Mouse (Mus musculus) heart, adult 2 months (tissue): Measurements from ENCODE around the gene Marc1. TPM values are rescaled to one million over a fixed set of nuclear protein-coding genes. Genes with fewer than 3 reads are reported as not detected.

ENCODE experiments used
- DNase-seq, 2 experiments: peaks; one replicate each; pipeline ENCODE4 v3.0.0; 2021
- H3K27ac ChIP-seq: fragments of 200-600 bp; 2 replicates; pipeline ENCODE4 v1.8.1; 2022
- H3K27me3 ChIP-seq: fragments of 200-500 bp; 2 replicates; pipeline ENCODE4 v1.6.1; 2012; ENCODE audit warnings: mild to moderate bottlenecking, low read length, inconsistent platforms, mixed read lengths; ENCODE audit not compliant: control insufficient read depth, insufficient read depth
- H3K36me3 ChIP-seq: fragments of 200-500 bp; 2 replicates; pipeline ENCODE4 v1.6.1; 2012; ENCODE audit warnings: low read length, inconsistent platforms; ENCODE audit not compliant: control insufficient read depth, insufficient read depth
- H3K4me1 ChIP-seq: fragments of 200-500 bp; 2 replicates; pipeline ENCODE4 v1.6.1; 2011; ENCODE audit warnings: low read length; ENCODE audit not compliant: control insufficient read depth, insufficient read depth
- H3K4me3 ChIP-seq: fragments of 200-600 bp; 2 replicates; pipeline ENCODE4 v1.8.1; 2022
- H3K79me2 ChIP-seq: fragments of 200-500 bp; replicated peaks from 2 replicates; pipeline ENCODE4 v1.6.1; 2012; ENCODE audit warnings: mild to moderate bottlenecking, inconsistent platforms, low read length, moderate library complexity, mixed read lengths; ENCODE audit not compliant: control insufficient read depth, insufficient read depth
- H3K9ac ChIP-seq: fragments of 200-500 bp; 2 replicates; pipeline ENCODE4 v1.6.1; 2012; ENCODE audit warnings: low read depth, mild to moderate bottlenecking, control low read depth, inconsistent platforms, low read length, mixed read lengths
- CTCF ChIP-seq: fragments of 200-600 bp; IDR thresholded peaks from 2 replicates; pipeline ENCODE4 v1.8.1; 2022; ENCODE audit warnings: antibody characterized with exemption, mild to moderate bottlenecking, moderate library complexity
- EP300 ChIP-seq: fragments of 200-500 bp; IDR thresholded peaks from 2 replicates; pipeline ENCODE4 v1.6.1; 2011; ENCODE audit warnings: low read depth, low read length, control low read depth; ENCODE audit not compliant: insufficient read depth
- POLR2A ChIP-seq: fragments of 200-500 bp; IDR thresholded peaks from 2 replicates; pipeline ENCODE4 v1.6.1; 2011; ENCODE audit warnings: mild to moderate bottlenecking, low read depth, low read length, control low read depth; ENCODE audit not compliant: insufficient read depth
- WGBS: fragments of 180-500 bp; shearing (Covaris S2); methylation state at CpG from one replicate; pipeline ENCODE4 v1.1.7; 2018; 5-methylcytosine and 5-hydroxymethylcytosine counted together
- intact Hi-C: fragments of 180-260 bp; cut with DNase I; formaldehyde crosslinking; loops from one replicate; pipeline ENCODE4 v1.15.1; 2025
- polyA plus RNA-seq: library from polyadenylated mRNA; depleted of rRNA; stranded (reverse); fragments of >200 nt; gene quantifications from 2 replicates; pipeline ENCODE4 v1.2.3, GENCODE M21; 2012
- total RNA-seq, 2 experiments: library from RNA; stranded (reverse); gene quantifications; 2 replicates each; pipeline ENCODE4 v1.2.3; 2021

The Marc1 gene
- total and polyA plus RNA-seq, 3 experiments, result 0.20 TPM; not detected in 2

DNA sequence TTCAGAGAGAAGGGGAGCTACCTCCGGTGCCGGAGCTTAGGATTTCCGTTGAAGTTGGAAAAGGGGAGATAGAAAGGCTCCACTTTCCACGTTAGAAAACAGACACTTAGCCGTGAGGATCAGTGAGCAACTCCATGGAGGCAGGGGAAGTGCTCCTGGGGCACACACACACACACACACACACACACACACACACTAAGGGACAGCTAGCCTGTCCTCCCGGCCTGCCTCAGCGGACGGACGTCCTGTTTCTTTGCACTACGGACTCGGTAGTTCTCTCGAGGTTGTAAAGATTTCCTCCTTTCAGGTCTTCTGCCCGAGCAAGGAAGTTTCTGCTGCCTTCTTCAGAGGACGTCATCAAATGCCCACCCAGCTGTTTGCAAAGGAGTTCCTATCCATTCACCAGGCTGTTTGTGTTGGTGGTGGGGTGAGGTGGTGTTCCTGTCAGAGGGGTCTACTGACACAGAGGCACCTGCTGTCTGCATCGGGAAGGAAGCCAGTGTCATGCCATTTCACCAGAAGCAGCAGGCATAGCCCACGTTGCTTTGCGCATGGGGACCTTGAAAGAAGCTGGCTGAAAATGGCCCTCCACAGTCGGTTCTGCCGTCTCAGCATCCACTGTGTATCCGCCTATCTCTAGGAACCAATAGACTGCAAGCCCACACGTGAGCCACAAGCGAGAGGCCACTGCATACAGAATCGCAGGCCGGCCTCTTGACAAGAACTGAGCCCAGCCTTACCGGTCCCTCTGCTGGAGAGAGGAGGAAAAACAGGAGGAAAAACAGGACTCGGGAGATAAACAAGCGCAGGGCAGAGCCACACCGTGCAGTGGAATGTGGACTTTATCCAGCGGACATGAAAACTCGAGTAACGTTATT is 40.9 kb upstream of the Marc1 start:
- peak; percentile 75 to 88 for DNase-seq
- H3K79me2 ChIP-seq, result no peaks in the 10 kb centered on the region
- TF ChIP-seq POLR2A (0 out of 2 replicates have a peak, but pooled peaks have one; percentile 2), CTCF (peak; percentile 88), EP300 (peak; percentile 88; the same call in 1 of the 2 replicates)
- intact Hi-C loops, result loop anchor here (2.0 kb wide), 1 partner anchor 27 kb away; no protein-coding TSS in a partner anchor
- H3K36me3 ChIP-seq, result no peaks in the 10 kb centered on the region
- peak overlapping the region; percentile 34 for H3K4me3 ChIP-seq
- H3K27ac ChIP-seq, result peak overlapping the region; percentile 89
- peak overlapping the region; percentile 24; the same call in 1 of the 2 replicates for H3K9ac ChIP-seq
- 11% methylated on average over 31 of the region's 31 CpGs for WGBS
- H3K4me1 ChIP-seq, result peaks cover 14% of the 10 kb centered on the region
- H3K27me3 ChIP-seq, result no peaks in the 10 kb centered on the region

DNA sequence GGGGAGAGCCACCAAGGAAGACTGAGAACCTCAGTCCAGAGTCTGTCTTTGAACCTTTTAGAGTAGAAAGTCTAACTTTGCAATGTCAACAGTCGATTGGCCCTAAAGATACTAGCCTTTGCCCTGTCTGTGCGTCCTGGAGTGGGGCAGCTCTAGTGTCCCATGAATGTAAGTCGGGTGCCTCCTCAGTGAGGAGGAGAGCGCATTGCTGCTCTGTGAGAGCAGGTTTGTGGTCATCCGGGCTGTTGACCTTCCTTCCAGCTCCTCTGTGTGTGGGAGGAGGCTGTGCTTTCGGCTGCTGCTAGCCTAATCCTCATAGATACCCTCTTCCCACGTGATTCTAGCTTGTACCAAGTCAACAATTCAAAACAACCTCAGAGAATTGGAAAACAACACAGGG is 40.1 kb upstream of the Marc1 start:
- TF ChIP-seq POLR2A (no peak), CTCF (no peak), EP300 (no peak)
- Histone ChIP-seq H3K27ac (peak overlapping the region; percentile 89), H3K4me3 (0 out of 2 replicates have a peak overlapping the region, but pooled peaks have one; percentile 13), H3K27me3 (no peaks in the 10 kb centered on the region), H3K4me1 (peaks cover 14% of the 10 kb centered on the region), H3K9ac (no peak overlapping the region), H3K36me3 (no peaks in the 10 kb centered on the region), H3K79me2 (no peaks in the 10 kb centered on the region)
- 41% methylated on average over 7 of the region's 7 CpGs for WGBS
- DNase-seq, result peak in 1 of 2 experiments; percentile 23
- intact Hi-C loops, result no loop called here

DNA sequence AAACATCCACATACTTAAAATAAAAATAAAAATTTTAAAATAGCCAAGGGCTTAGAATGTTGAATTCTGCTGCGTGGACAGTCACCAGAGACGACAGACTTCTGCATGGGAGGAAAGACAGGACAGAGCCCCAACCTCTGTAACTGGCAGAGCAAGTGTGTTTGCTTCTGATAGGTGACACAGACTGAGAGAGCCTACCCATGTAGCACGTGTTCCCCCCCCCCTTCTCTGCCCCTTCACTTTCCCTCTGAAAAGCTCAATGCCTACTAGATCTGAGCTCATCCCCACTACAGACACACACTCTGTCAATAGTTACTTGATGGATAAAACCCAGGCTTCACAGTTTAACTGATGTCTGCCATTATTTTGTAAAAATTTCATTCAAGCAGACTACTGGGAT is 35.9 kb upstream of the Marc1 start:
- intact Hi-C loops, result loop anchor here (5.0 kb wide), 1 partner anchor 355 kb away; the partner anchor contains the start of gene Rab3gap2
- Histone ChIP-seq H3K79me2 (peaks cover 1% of the 10 kb centered on the region; the same call in 1 of the 2 replicates), H3K27me3 (no peaks in the 10 kb centered on the region), H3K9ac (no peak overlapping the region), H3K27ac (no peak overlapping the region), H3K36me3 (no peaks in the 10 kb centered on the region), H3K4me3 (no peak overlapping the region), H3K4me1 (peaks cover 10% of the 10 kb centered on the region)
- TF ChIP-seq CTCF (no peak), EP300 (no peak), POLR2A (no peak)
- no peak for DNase-seq
- 60% methylated on average over 3 of the region's 3 CpGs for WGBS

DNA sequence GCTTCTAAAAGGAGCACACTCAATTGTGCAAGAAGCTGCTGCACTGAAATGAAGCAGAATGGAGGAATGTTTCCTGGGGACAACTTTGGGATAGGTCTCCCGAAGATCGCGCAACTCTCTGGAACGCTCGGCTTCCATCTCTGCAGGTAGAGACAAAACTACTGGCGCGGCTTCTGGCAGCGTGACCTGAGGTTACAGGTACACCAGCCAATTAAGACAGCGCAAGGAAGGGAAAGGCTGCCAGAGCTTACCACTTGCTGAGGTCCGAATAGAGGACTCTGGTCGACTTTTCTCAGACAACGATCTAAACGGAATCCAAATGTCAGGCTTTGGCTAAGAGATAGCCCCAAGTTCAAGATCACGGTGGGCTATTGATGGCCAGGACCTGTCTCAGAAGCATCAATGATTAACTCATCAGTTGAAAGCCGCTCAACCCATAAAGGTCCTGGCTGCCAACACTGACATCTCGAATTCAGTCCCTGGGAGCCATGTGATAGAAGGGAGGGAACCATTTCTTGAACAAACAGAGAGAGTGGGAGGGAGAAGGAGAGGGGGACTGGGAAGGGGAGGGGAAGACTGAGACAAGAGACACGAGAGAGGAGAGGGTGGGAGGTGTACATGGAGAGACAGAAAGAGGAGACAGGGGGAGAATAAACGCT is 35.1 kb upstream of the Marc1 start, which contains the start of gene Marc2:
Gene Marc2, minus strand, starts transcription at position 360 of the 659 bp plus-strand sequence.
- intact Hi-C loops, result loop anchor here (5.0 kb wide), 1 partner anchor 356 kb away; the partner anchor contains the start of gene Rab3gap2
- H3K4me3 ChIP-seq, result peak within 1 kb of the TSS; percentile 98
- peak within 1 kb of the TSS; percentile 97 for H3K27ac ChIP-seq
- 2% methylated on average over 18 of the region's 18 CpGs for WGBS
- peaks cover 11% of the 10 kb centered on the region for H3K4me1 ChIP-seq
- DNase-seq, result peak in 1 of 2 experiments; percentile 28
- H3K79me2 ChIP-seq, result peaks cover 1% of the 10 kb centered on the region; the same call in 1 of the 2 replicates
- TF ChIP-seq CTCF, result no peak
- TF ChIP-seq EP300, result no peak
- TF ChIP-seq POLR2A, result no peak
- H3K27me3 ChIP-seq, result no peaks in the 10 kb centered on the region
- H3K9ac ChIP-seq, result peak within 1 kb of the TSS; percentile 98
- no peaks in the 10 kb centered on the region for H3K36me3 ChIP-seq

DNA sequence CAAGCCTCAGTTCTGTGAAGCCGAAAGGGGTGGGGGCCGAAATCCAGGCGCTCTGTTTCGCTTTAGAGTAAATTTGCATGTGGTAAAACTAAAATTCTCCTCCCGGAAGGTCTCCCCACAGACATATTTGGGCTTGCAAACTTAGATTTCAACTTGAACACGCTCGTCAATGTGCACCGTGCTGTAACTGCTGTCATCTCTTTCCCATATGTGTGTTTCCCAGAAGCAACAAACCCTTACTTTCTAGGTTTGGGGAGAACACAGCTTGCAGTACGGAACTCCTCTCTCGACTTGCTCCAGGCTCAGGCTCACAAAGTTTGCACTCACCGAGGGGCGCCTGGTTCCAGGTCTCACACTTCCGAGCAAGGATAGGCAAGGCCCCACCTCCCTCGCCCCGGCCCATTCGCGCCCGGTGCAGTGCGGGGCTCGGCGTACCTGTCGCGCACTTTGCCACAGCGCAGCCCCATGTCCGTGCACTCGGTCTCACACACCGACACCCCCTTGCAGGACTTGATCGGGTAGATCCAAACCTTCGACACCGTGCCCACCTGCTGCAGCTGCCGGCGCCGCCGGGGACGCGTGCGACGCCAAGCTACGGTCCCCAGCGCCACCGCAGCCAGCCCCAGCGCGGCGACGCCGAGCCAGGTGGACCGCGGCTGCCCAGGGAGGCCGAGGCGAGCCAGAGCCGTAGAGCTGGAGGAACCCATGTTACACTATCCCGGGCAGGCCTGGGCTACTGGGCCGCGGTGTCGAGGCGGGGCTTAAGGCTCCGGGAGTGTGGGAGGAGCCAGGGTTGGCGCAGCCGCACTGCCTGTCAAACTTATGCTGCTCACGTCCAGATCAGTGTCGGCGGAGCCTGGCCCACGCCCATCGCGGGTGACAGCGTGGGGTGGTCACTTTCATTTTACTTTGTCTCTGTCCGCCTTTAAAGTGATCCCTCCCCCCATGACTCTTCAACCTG is 34.3 kb upstream of the Marc1 start:
- Histone ChIP-seq H3K79me2 (peaks cover 4% of the 10 kb centered on the region), H3K27me3 (no peaks in the 10 kb centered on the region), H3K27ac (peak overlapping the region; percentile 97), H3K9ac (peak overlapping the region; percentile 98), H3K36me3 (no peaks in the 10 kb centered on the region; the same call in 1 of the 2 replicates), H3K4me3 (peak overlapping the region; percentile 98), H3K4me1 (peaks cover 8% of the 10 kb centered on the region)
- TF ChIP-seq POLR2A (peak; percentile 99), CTCF (no peak), EP300 (no peak)
- DNase-seq, result peak; percentile 95
- WGBS, result under 1% methylated on average over 67 of the region's 67 CpGs
- intact Hi-C loops, result loop anchor here (2.0 to 5.0 kb wide), 2 partner anchors 19 to 357 kb away; partner anchors contain the start of gene Rab3gap2
